Mouse (Mus musculus): ENCODE results near the gene S1pr4.

- TF ChIP-seq CTCF (IDR thresholded peaks at IDR 0.05; ENCODE audit: low read depth) (no peak), EP300 (IDR thresholded peaks at IDR 0.05; ENCODE audit: low read depth) (no peak)
These were observed 39.5 kb downstream of the S1pr4 start for GRCm38 (mm10) chr10:81460471-81460870.
